Mouse (Mus musculus): ENCODE data around the gene Rabggtb. TPM values are rescaled to one million over a fixed set of nuclear protein-coding genes. Genes with fewer than 3 reads are reported as not detected.
"Not testable (repeated sequence)": the region's sequence is repeated elsewhere in the genome, so short reads cannot be mapped to it uniquely, and the experiment has no call there.

Rabggtb gene
- total RNA-seq, 1 experiment from 2014 or later = 71.0 TPM

GRCm38 (mm10) chr3:153886296-153886695 lies 26.5 kb downstream of the Rabggtb start:
- no peak for ATAC-seq (replicated peaks; ENCODE audit: insufficient number of reproducible peaks, low FRiP score, low TSS enrichment, poor library complexity, severe bottlenecking)

- no peak for ATAC-seq (replicated peaks; ENCODE audit: insufficient number of reproducible peaks, low FRiP score, low TSS enrichment, poor library complexity, severe bottlenecking)
These were observed 41.4 kb downstream of the Rabggtb start for GRCm38 (mm10) chr3:153871396-153871795.

GRCm38 (mm10) chr3:153867149-153868136 lies 45.4 kb downstream of the Rabggtb start:
- ATAC-seq (replicated peaks; ENCODE audit: insufficient number of reproducible peaks, low FRiP score, low TSS enrichment, poor library complexity, severe bottlenecking) = no peak

- 0 out of 2 replicates have a peak, but pooled peaks have one; percentile 22 for ATAC-seq (replicated peaks; ENCODE audit: insufficient number of reproducible peaks, low FRiP score, low TSS enrichment, poor library complexity, severe bottlenecking)
These were observed 48.0 kb downstream of the Rabggtb start for GRCm38 (mm10) chr3:153864636-153865429.

GRCm38 (mm10) chr3:153863816-153864215 lies 49.0 kb downstream of the Rabggtb start:
- no peak for ATAC-seq (replicated peaks; ENCODE audit: insufficient number of reproducible peaks, low FRiP score, low TSS enrichment, poor library complexity, severe bottlenecking)

GRCm38 (mm10) chr3:153860392-153860791 lies 52.4 kb downstream of the Rabggtb start:
- ATAC-seq (replicated peaks; ENCODE audit: insufficient number of reproducible peaks, low FRiP score, low TSS enrichment, poor library complexity, severe bottlenecking) = not testable (repeated sequence)

- ATAC-seq (replicated peaks; ENCODE audit: insufficient number of reproducible peaks, low FRiP score, low TSS enrichment, poor library complexity, severe bottlenecking) = no peak
These were observed 54.3 kb downstream of the Rabggtb start for GRCm38 (mm10) chr3:153858350-153859001.

Other genes starting within 250 kb of the Rabggtb start
- 5.4 to 17.1 TPM (median 7.9 TPM) in 3 replicates for gene St6galnac3, start 187.8 kb downstream of the Rabggtb start, total RNA-seq (2017)
- 1.9 TPM in 1 of 3 replicates, not detected in the others for gene Asb17, start 68.8 kb downstream of the Rabggtb start, total RNA-seq (2017)
- 0.19 TPM in 1 of 3 replicates, not detected in the others for gene Msh4, start 6.9 kb downstream of the Rabggtb start, total RNA-seq (2017)
- gene Acadm, start 31.6 kb upstream of the Rabggtb start, total RNA-seq (2017) = 105 to 153 TPM (median 144 TPM) in 3 replicates
- not detected in 3 replicates for gene Slc44a5, start 60.4 kb upstream of the Rabggtb start, total RNA-seq (2017)

All from monocyte, adult 5-6 weeks (primary cell).